Mouse (Mus musculus) midbrain, embryonic 11.5 days (tissue): ENCODE measurements around the gene Hoxb3. TPM values are rescaled to one million over a fixed set of nuclear protein-coding genes. Genes with fewer than 3 reads are reported as not detected.

ENCODE experiments used
- ATAC-seq: fragments of 200-750 bp; cut with Nextera tagmentation; 2 replicates; pipeline ENCODE4 v1.8.0; 2017; ENCODE audit warnings: moderate TSS enrichment, moderate library complexity; ENCODE audit not compliant: low FRiP score
- DNase-seq: peaks from one replicate; pipeline ENCODE4 v3.0.0; 2015; ENCODE audit warnings: low spot score; ENCODE audit errors: missing footprints
- H3K27ac ChIP-seq: fragments of 300-500 bp; sonication (generic); 2 replicates; pipeline ENCODE4 v1.5.1; 2014; ENCODE audit warnings: low read depth, low read length
- H3K27me3 ChIP-seq: fragments of 300-500 bp; sonication (generic); 2 replicates; pipeline ENCODE4 v1.6.1; 2014; ENCODE audit warnings: mild to moderate bottlenecking, low read length, moderate library complexity, mixed read lengths; ENCODE audit not compliant: control insufficient read depth, insufficient read depth
- H3K36me3 ChIP-seq: fragments of 300-500 bp; sonication (generic); 2 replicates; pipeline ENCODE4 v1.6.1; 2014; ENCODE audit warnings: mild to moderate bottlenecking, low read length, moderate library complexity, mixed read lengths; ENCODE audit not compliant: control insufficient read depth, insufficient read depth
- H3K4me1 ChIP-seq: fragments of 300-500 bp; sonication (generic); 2 replicates; pipeline ENCODE4 v1.6.1; 2014; ENCODE audit warnings: low read length; ENCODE audit not compliant: control insufficient read depth, insufficient read depth
- H3K4me2 ChIP-seq: fragments of 300-500 bp; sonication (generic); 2 replicates; pipeline ENCODE4 v1.6.1; 2014; ENCODE audit warnings: mild to moderate bottlenecking, moderate library complexity
- H3K4me3 ChIP-seq: fragments of 300-500 bp; sonication (generic); 2 replicates; pipeline ENCODE4 v1.5.1; 2014; ENCODE audit warnings: low read depth, low read length
- H3K9ac ChIP-seq: fragments of 300-500 bp; sonication (generic); 2 replicates; pipeline ENCODE4 v1.6.1; 2014; ENCODE audit warnings: low read length
- H3K9me3 ChIP-seq: fragments of 300-500 bp; sonication (generic); 2 replicates; pipeline ENCODE4 v1.6.1; 2016; ENCODE audit warnings: low read length; ENCODE audit not compliant: control insufficient read depth
- WGBS: fragments of 180-500 bp; shearing (Covaris S2); extraction: QIAGEN DNeasy Blood & Tissue Kit; methylation state at CpG from one replicate; pipeline ENCODE4 v1.1.7; 2014; 5-methylcytosine and 5-hydroxymethylcytosine counted together
- polyA plus RNA-seq: library from polyadenylated mRNA; unstranded; fragments of >200 nt; fragmentation: Nextera tagmentation; extraction: Ambion mirVana; gene quantifications from 2 replicates; pipeline ENCODE4 v1.2.1, GENCODE M21; 2014

Gene Hoxb3
- polyA plus RNA-seq, 1 experiment from 2014 or later, result not detected

DNA sequence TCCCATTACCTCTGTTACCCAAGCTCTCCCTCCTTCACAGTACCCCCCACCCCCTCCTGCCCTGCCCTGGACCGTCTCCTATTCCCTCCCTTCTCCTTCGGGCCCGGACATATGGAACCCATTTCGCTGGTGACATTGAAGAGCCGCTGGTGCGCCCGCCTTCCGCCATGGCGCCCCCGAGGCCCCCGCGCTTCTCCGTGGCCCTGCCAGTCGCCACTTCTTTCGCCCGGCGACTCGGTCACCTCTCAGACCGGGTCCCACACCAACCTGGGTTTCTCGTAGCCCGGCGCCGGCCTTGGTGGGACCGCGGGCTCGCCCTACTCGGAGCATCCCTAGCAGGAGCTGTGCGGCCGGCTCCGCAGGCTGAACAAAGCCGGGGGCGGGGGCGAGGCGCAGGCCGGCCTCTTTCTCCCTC, 9.5 kb downstream of the Hoxb3 start:
- peaks cover 100% of the 10 kb centered on the region for H3K27me3 ChIP-seq
- no peak overlapping the region for H3K9ac ChIP-seq
- no peaks in the 10 kb centered on the region for H3K4me1 ChIP-seq
- DNase-seq, result no peak
- no peak for ATAC-seq
- no peak overlapping the region for H3K27ac ChIP-seq
- H3K9me3 ChIP-seq, result no peaks in the 10 kb centered on the region
- under 1% methylated on average over 31 of the region's 35 CpGs for WGBS
- H3K36me3 ChIP-seq, result no peaks in the 10 kb centered on the region
- no peak overlapping the region for H3K4me3 ChIP-seq
- H3K4me2 ChIP-seq, result no peak overlapping the region

DNA sequence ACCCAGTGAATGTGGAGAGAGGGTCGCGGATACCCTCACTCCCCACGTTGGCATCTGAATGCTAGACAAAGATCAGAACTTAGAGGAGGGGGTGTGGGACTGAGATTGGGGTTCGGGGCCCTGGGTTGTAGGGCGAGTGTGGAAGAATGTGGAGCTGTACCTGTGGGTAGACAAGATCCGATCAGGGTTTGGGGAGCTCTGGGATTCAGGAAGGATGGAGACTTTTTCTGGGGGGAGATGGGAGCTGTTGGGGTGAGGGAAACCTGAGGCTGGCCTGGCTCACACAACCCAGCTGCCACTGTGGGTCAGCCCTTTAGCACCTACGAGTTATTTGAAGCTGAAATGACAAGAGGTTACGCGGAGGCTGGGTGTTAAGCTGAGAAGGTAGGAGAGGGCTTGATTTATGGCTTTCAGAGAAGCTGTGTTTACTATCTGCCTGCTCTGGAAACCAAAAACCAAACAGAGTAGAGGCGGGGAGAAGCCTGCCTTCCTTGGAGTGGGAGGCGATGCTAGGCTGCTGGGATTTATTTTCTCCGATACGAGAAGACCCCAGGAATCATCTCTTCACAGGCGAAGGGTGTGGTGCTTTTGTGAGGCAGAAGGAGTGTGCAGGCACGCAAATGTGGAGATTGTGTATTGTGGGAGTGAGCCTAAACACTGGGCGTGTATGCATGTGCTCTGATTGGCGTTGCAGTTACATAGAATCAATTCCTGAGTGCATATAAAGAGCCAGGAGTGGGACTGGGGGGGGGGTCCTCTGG, 10.3 kb downstream of the Hoxb3 start:
- Histone ChIP-seq H3K4me3 (no peak overlapping the region), H3K9ac (no peak overlapping the region), H3K27ac (no peak overlapping the region), H3K4me2 (no peak overlapping the region), H3K36me3 (no peaks in the 10 kb centered on the region), H3K27me3 (peaks cover 100% of the 10 kb centered on the region), H3K4me1 (no peaks in the 10 kb centered on the region), H3K9me3 (no peaks in the 10 kb centered on the region)
- no peak for DNase-seq
- ATAC-seq, result no peak
- 2% methylated on average over 17 of the region's 17 CpGs for WGBS

DNA sequence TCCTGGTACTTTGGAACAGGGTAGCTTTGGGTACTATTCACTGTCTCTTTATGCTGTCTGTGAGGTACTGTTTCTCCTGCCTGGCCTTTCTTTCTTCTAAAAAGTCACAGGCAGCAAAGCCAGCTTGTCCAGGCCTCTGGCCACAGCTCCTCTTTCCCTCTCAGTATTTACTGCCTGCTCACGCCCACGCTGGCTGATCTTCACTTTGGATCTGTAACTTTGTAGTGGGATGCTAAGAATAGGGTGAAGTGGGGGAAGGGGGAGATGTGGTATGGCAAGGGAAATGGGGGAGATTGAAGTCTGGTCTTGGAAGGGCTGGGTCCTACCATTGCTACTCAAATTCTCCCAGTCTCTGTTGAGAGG, 10.9 kb downstream of the Hoxb3 start:
- 0% methylated on average over 2 of the region's 2 CpGs for WGBS
- Histone ChIP-seq H3K27me3 (peaks cover 100% of the 10 kb centered on the region), H3K9me3 (no peaks in the 10 kb centered on the region), H3K4me1 (no peaks in the 10 kb centered on the region), H3K9ac (no peak overlapping the region), H3K27ac (no peak overlapping the region), H3K36me3 (no peaks in the 10 kb centered on the region), H3K4me2 (no peak overlapping the region), H3K4me3 (no peak overlapping the region)
- no peak for ATAC-seq
- DNase-seq, result no peak

DNA sequence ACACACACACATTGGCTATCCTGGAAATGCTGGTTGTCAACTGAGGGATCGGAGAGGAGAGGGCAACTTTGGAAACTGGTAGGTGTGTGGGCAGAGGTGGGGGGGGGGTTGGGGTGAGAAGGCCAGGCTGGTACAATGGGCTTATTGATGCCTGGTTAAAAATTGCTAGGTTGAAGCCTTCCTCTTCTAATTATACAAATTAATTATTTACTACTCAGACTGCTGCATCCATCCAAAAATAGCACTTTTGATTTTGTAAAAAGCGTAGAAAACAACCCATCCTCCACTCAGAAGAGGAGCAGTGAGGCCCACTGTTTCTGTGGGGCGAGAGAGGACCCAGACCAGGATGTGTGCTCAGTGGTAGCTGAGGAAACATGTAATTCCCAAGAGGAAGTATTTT, 11.9 kb downstream of the Hoxb3 start:
- DNase-seq (no peak), ATAC-seq (no peak)
- Histone ChIP-seq H3K4me2 (no peak overlapping the region), H3K9me3 (no peaks in the 10 kb centered on the region), H3K27me3 (peaks cover 100% of the 10 kb centered on the region), H3K4me3 (no peak overlapping the region), H3K4me1 (no peaks in the 10 kb centered on the region), H3K36me3 (no peaks in the 10 kb centered on the region), H3K9ac (no peak overlapping the region), H3K27ac (no peak overlapping the region)
- 32% methylated on average over 3 of the region's 3 CpGs for WGBS

DNA sequence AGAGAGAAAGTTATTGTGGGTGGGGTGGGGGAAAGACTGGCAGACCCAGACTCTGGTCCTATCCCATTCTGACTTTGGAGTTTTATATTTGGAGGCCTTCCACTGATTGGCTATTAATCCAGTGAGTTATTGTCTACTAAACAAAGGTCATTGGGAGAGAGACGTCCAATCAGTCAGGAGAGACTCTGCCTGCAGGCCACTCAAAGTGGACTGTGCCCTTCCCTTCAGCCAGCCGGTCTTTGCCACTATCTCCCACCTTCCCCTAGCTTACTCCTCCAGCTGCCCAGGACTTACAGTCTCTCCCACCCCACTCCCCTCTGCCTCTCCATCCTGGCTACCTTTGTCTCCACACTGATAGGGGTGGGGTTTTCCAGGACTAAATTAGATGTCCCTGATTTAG, 13.5 kb downstream of the Hoxb3 start:
- ATAC-seq, result no peak
- no peak overlapping the region for H3K27ac ChIP-seq
- H3K4me3 ChIP-seq, result no peak overlapping the region
- H3K4me2 ChIP-seq, result no peak overlapping the region
- 0% methylated on average over 2 of the region's 2 CpGs for WGBS
- H3K9ac ChIP-seq, result no peak overlapping the region
- no peaks in the 10 kb centered on the region for H3K4me1 ChIP-seq
- DNase-seq, result no peak
- H3K9me3 ChIP-seq, result no peaks in the 10 kb centered on the region
- H3K36me3 ChIP-seq, result no peaks in the 10 kb centered on the region
- H3K27me3 ChIP-seq, result peaks cover 100% of the 10 kb centered on the region

DNA sequence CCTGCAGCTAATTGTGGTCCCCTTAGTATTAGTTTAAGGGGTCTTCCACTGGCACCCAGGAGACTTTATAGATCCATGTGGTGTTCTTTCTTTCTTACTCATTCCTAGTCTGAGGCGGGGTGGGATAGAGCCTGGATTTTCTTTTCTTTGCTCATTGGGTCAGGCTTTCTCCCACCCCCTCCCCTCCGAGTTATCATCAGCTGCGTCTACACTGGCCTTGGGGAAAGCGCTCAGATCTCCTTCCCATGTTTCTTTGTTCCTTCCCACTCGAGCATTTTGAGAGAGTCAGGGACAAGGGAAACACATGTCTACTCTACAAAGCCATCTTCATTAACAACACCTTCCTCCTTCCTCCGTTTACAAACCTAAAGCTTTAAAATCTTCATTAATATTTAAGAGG, 13.9 kb downstream of the Hoxb3 start:
- H3K9ac ChIP-seq, result no peak overlapping the region
- no peaks in the 10 kb centered on the region for H3K9me3 ChIP-seq
- DNase-seq, result no peak
- no peak for ATAC-seq
- WGBS, result under 1% methylated on average over 6 of the region's 6 CpGs
- H3K4me2 ChIP-seq, result no peak overlapping the region
- no peaks in the 10 kb centered on the region for H3K36me3 ChIP-seq
- no peak overlapping the region for H3K4me3 ChIP-seq
- peaks cover 100% of the 10 kb centered on the region for H3K27me3 ChIP-seq
- H3K4me1 ChIP-seq, result no peaks in the 10 kb centered on the region
- no peak overlapping the region for H3K27ac ChIP-seq

DNA sequence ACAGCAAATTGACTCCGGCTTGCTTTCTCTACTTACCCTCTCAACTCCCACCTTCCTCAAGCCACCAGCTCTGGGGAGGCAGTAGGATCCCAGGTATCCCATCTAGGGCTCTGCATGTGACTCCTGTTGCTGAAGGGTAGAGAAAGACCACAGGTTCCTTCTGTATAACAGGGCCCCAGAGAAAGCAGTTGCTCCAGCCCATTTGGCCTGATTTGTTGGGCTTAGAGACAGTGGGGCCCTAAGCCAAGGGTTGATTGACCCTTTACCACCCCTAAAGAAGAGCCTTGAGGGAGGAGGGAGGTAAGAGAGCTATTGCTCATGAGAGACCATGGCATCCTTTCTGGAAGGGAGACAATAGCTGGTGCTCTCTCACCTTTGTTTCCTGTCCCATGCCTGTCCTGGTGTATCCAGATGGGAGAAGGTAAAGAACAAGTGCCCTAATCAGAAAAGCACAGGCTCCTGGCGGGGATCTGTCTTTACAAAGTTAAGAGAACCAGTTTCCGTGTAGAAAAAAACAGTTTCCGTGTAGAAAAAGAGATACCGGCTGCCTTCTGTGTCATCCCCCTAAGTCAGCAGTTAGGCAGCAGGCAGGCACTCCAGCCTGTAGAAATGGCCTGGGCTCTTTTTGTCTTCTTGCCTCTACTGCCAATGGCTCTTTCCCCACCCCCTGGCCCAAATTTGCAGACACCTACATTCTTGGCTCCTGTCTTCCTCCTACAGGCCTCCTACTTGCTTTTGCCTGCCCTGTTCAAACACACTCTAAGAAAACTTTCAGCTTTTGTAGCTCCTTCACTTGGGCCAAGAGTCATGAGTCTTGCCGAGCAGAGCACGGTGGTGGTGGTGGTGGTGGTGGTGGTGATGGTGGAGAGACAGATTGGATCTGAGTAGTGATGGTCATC, 16.1 kb downstream of the Hoxb3 start:
- Histone ChIP-seq H3K36me3 (no peaks in the 10 kb centered on the region), H3K27ac (no peak overlapping the region), H3K4me2 (no peak overlapping the region), H3K9me3 (no peaks in the 10 kb centered on the region), H3K27me3 (peaks cover 100% of the 10 kb centered on the region), H3K9ac (no peak overlapping the region), H3K4me3 (no peak overlapping the region), H3K4me1 (no peaks in the 10 kb centered on the region)
- ATAC-seq, result no peak
- no peak for DNase-seq
- 13% methylated on average over 7 of the region's 7 CpGs for WGBS

DNA sequence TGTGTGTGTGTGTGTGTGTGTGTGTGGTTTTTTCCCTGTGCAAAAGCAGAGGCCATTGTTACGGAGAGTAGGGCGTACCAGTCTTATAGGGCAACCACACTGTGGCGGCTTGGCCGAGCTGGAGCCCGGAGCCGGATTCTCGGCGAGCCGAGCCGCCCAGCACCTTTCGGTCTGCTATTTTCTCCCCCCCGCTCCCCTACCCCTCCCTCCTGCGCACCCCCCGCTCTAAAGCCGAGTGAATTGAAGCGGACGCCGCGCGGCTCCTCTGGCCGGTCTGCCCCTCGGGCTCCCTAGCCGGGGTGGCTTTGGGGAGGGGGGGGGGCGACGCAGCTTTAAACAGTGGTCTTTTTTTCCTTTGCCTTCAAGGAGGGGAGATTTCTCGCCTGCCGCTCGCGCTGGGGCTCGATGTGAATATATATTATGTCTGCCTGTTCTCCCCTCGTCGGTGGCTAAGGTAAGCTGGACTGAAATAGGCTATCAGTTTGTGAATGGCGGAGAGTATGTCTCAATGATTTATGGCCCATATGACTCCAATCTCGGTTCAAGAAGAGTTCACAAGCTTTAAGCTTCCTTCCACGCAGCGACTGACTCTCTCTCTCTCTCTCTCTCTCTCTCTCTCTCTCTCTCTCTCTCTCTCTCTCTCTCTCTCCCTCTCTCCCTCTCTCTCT, 17.7 kb downstream of the Hoxb3 start:
- Histone ChIP-seq H3K9me3 (no peaks in the 10 kb centered on the region), H3K4me2 (no peak overlapping the region), H3K27me3 (peaks cover 100% of the 10 kb centered on the region), H3K9ac (no peak overlapping the region), H3K4me1 (no peaks in the 10 kb centered on the region), H3K36me3 (no peaks in the 10 kb centered on the region), H3K4me3 (no peak overlapping the region), H3K27ac (no peak overlapping the region)
- no peak for DNase-seq
- ATAC-seq, result no peak
- WGBS, result under 1% methylated on average over 32 of the region's 36 CpGs
